Mouse (Mus musculus) heart, postnatal 0 days (tissue): ENCODE measurements at regions not wholly inside any gene's neighbourhood (a gene's known extent, or its start where the extent isn't known, plus 50 kb on each side); places are given as distances from the start of the nearest gene placed in this dataset.

Experiments
- ATAC-seq: fragments of 200-750 bp; cut with Nextera tagmentation; 2 replicates; pipeline ENCODE4 v1.8.0; 2017; ENCODE audit warnings: low read depth, moderate number of reproducible peaks, moderate library complexity; ENCODE audit not compliant: insufficient read depth
- DNase-seq: peaks from one replicate; pipeline ENCODE4 v3.0.0-alpha.2; 2016; ENCODE audit warnings: low spot score
- H3K27ac ChIP-seq: fragments of 300-500 bp; sonication (generic); 2 replicates; pipeline ENCODE4 v1.5.1; 2014; ENCODE audit warnings: low read depth, mild to moderate bottlenecking
- H3K27me3 ChIP-seq: fragments of 300-500 bp; sonication (generic); 2 replicates; pipeline ENCODE4 v1.6.1; 2014; ENCODE audit warnings: low read length, mixed read lengths; ENCODE audit not compliant: control insufficient read depth, insufficient read depth
- H3K36me3 ChIP-seq: fragments of 300-500 bp; sonication (generic); replicated peaks from 2 replicates; pipeline ENCODE4 v1.6.1; 2014; ENCODE audit warnings: low read length, mixed read lengths; ENCODE audit not compliant: control insufficient read depth, insufficient read depth
- H3K4me1 ChIP-seq: fragments of 300-500 bp; sonication (generic); 2 replicates; pipeline ENCODE4 v1.6.1; 2014; ENCODE audit warnings: antibody characterized with exemption; ENCODE audit not compliant: control insufficient read depth, insufficient read depth
- H3K4me2 ChIP-seq: fragments of 300-500 bp; sonication (generic); 2 replicates; pipeline ENCODE4 v1.6.1; 2014; ENCODE audit warnings: low read depth, mild to moderate bottlenecking, low read length, moderate library complexity
- H3K4me3 ChIP-seq: fragments of 300-500 bp; sonication (generic); 2 replicates; pipeline ENCODE4 v1.5.1; 2014; ENCODE audit warnings: low read depth, low read length
- H3K9ac ChIP-seq: fragments of 300-500 bp; sonication (generic); replicated peaks from 2 replicates; pipeline ENCODE4 v1.6.1; 2014; ENCODE audit warnings: low read depth, low read length, mixed read lengths
- H3K9me3 ChIP-seq: fragments of 300-500 bp; sonication (generic); replicated peaks from 2 replicates; pipeline ENCODE4 v1.6.1; 2016; ENCODE audit warnings: low read length; ENCODE audit not compliant: control insufficient read depth
- CTCF ChIP-seq: IDR thresholded peaks from 2 replicates; pipeline ENCODE4 v1.5.1; 2016; ENCODE audit warnings: antibody characterized with exemption, control low read depth, low read depth
- EP300 ChIP-seq: IDR thresholded peaks from 2 replicates; pipeline ENCODE4 v1.6.1; 2016; ENCODE audit warnings: antibody characterized with exemption, low read depth
- WGBS: fragments of 180-500 bp; shearing (Covaris S2); extraction: QIAGEN DNeasy Blood & Tissue Kit; methylation state at CpG from one replicate; pipeline ENCODE4 v1.1.7; 2014; 5-methylcytosine and 5-hydroxymethylcytosine counted together

GRCm38 (mm10) chr2:8027571-8027970 is 518.2 kb upstream of the Celf2 start:
- H3K27ac ChIP-seq = no peak overlapping the region
- no peak overlapping the region for H3K4me3 ChIP-seq
- H3K9ac ChIP-seq = no peak overlapping the region
- no peak overlapping the region for H3K4me2 ChIP-seq
- no peaks in the 10 kb centered on the region for H3K36me3 ChIP-seq
- H3K9me3 ChIP-seq = no peaks in the 10 kb centered on the region
- no peaks in the 10 kb centered on the region for H3K4me1 ChIP-seq
- DNase-seq = no peak
- ATAC-seq = no peak
- no peaks in the 10 kb centered on the region for H3K27me3 ChIP-seq
- TF ChIP-seq EP300 (no peak), CTCF (no peak)

DNA sequence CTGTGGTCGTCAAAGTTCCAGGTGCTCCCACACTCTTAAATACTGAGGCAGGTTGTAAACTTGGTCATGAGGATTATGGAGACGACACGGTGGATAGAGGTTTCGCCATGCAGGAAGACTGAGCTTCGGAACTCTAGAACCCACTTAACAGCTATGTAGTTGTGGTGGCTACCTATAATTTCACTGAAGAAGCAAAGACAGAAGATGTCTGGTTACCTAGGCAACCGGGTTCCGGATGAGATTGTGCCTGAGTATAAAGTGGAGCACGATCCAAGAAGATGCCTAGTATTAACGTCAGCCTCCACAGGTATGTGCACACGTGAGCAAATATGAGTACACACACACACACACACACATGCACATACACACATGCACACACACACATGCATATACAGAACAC is 517.3 kb upstream of the Celf2 start:
- TF ChIP-seq EP300 = no peak
- no peak for TF ChIP-seq CTCF
- Histone ChIP-seq H3K27ac (no peak overlapping the region), H3K9ac (no peak overlapping the region), H3K4me3 (no peak overlapping the region), H3K9me3 (no peaks in the 10 kb centered on the region), H3K27me3 (no peaks in the 10 kb centered on the region), H3K4me2 (no peak overlapping the region), H3K4me1 (no peaks in the 10 kb centered on the region), H3K36me3 (no peaks in the 10 kb centered on the region)
- DNase-seq = no peak
- ATAC-seq = no peak
- 84% methylated on average over 10 of the region's 10 CpGs for WGBS

DNA sequence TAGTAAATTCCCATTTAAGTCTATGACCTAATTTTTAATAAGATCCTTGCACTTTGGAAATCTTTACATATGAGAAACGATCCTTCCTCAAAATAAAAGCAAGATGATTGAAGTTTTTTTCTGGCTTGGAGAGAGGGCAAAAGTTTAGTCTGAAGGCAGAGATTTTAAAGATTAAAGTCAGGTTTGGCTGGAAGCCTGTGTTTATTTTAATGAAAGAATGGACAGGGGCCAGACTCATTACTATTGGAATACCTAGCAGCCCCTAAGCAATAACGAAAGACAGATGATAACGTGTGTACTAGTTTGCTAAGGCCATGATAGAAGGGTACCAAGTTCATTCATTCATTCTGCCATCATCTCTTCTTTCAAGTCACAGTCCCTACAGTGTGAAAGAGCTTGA is 513.3 kb upstream of the Celf2 start:
- no peak for DNase-seq
- WGBS = 60% methylated on average over 3 of the region's 3 CpGs
- no peaks in the 10 kb centered on the region for H3K36me3 ChIP-seq

GRCm38 (mm10) chr2:8022043-8022442 is 512.7 kb upstream of the Celf2 start:
- Histone ChIP-seq H3K4me2 (no peak overlapping the region), H3K4me3 (no peak overlapping the region), H3K27ac (no peak overlapping the region), H3K9ac (no peak overlapping the region), H3K4me1 (no peaks in the 10 kb centered on the region), H3K36me3 (no peaks in the 10 kb centered on the region), H3K27me3 (no peaks in the 10 kb centered on the region), H3K9me3 (no peaks in the 10 kb centered on the region)
- WGBS = 75% methylated on average over 5 of the region's 5 CpGs
- DNase-seq (no peak), ATAC-seq (no peak)
- TF ChIP-seq EP300 (no peak), CTCF (no peak)

More for the DNA sequence above, 513.3 kb upstream of the Celf2 start:
- Histone ChIP-seq H3K4me1 (no peaks in the 10 kb centered on the region), H3K4me3 (no peak overlapping the region), H3K4me2 (no peak overlapping the region), H3K27ac (no peak overlapping the region), H3K9me3 (no peaks in the 10 kb centered on the region), H3K9ac (no peak overlapping the region), H3K27me3 (no peaks in the 10 kb centered on the region)
- TF ChIP-seq EP300 (no peak), CTCF (no peak)
- ATAC-seq = no peak

DNA sequence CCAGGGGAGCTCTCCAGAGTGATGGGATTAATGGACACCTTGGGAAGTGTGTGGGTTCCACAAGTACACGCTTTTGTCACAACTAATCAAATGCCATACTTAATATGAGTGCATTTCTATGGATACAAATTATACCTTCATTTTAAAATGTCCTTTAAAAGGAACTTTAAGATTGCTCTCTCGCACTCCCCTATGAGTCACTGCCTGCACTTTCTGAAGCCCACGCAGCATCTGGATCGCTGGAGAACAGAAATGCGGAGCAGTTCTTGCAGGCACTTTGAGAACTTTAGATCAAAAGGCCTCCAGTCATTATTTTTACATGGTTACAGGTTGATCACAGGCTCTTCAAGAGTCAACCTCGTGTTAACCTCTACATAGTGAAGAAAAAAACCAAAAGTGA is 503.5 kb upstream of the Celf2 start:
- no peak overlapping the region for H3K4me3 ChIP-seq
- DNase-seq (no peak), ATAC-seq (no peak)
- no peaks in the 10 kb centered on the region for H3K4me1 ChIP-seq
- no peaks in the 10 kb centered on the region for H3K27me3 ChIP-seq
- H3K27ac ChIP-seq = no peak overlapping the region
- no peaks in the 10 kb centered on the region for H3K36me3 ChIP-seq
- no peaks in the 10 kb centered on the region for H3K9me3 ChIP-seq
- TF ChIP-seq EP300 = no peak
- no peak for TF ChIP-seq CTCF
- H3K9ac ChIP-seq = no peak overlapping the region
- no peak overlapping the region for H3K4me2 ChIP-seq
- 69% methylated on average over 6 of the region's 6 CpGs for WGBS

- TF ChIP-seq EP300 = no peak
- no peak for TF ChIP-seq CTCF
- H3K4me3 ChIP-seq = no peak overlapping the region
- H3K9ac ChIP-seq = no peak overlapping the region
- no peaks in the 10 kb centered on the region for H3K4me1 ChIP-seq
- no peak overlapping the region for H3K4me2 ChIP-seq
- no peaks in the 10 kb centered on the region for H3K36me3 ChIP-seq
- no peak for DNase-seq
- no peaks in the 10 kb centered on the region for H3K27me3 ChIP-seq
- no peak overlapping the region for H3K27ac ChIP-seq
- WGBS = 70% methylated on average over 2 of the region's 2 CpGs
- H3K9me3 ChIP-seq = no peaks in the 10 kb centered on the region
- no peak for ATAC-seq
Observed at GRCm38 (mm10) chr2:7999444-7999843, 490.1 kb upstream of the Celf2 start.
